Mouse (Mus musculus) heart, adult 18-20 months (tissue): Measurements from ENCODE around the gene B4galt3. TPM values are rescaled to one million over a fixed set of nuclear protein-coding genes. Genes with fewer than 3 reads are reported as not detected.

Experiments
- DNase-seq, 2 experiments: peaks; one replicate each; pipeline ENCODE4 v3.0.0; 2021 to 2022; ENCODE audit warnings: mixed read lengths in 1 of 2
- long read RNA-seq, 2 experiments: library from polyadenylated mRNA; stranded (forward); transcript quantifications; one replicate each; pipeline ENCODE4 v2.0.0; 2021
- total RNA-seq, 2 experiments: library from RNA; stranded (reverse); gene quantifications; 2 replicates each; pipeline ENCODE4 v1.2.3; 2021

Gene B4galt3
- 10 to 100 TPM; 18.7 to 19.6 TPM for total RNA-seq
- long read RNA-seq, experiment 1, transcript B4galt3-201 (8 exons, 1,998 nt) = major isoform, 7 of 17 reads
- long read RNA-seq, experiment 1, partial matches to known transcripts = 8 of 17 reads
- long read RNA-seq, experiment 1, other reads (novel, unspliced or antisense) = 2 of 17 reads
- long read RNA-seq, experiment 2, transcript B4galt3-201 (8 exons, 1,998 nt) = major isoform, 5 of 9 reads
- long read RNA-seq, experiment 2, partial matches to known transcripts = 3 of 9 reads
- long read RNA-seq, experiment 2, other reads (novel, unspliced or antisense) = 1 of 9 reads

DNA sequence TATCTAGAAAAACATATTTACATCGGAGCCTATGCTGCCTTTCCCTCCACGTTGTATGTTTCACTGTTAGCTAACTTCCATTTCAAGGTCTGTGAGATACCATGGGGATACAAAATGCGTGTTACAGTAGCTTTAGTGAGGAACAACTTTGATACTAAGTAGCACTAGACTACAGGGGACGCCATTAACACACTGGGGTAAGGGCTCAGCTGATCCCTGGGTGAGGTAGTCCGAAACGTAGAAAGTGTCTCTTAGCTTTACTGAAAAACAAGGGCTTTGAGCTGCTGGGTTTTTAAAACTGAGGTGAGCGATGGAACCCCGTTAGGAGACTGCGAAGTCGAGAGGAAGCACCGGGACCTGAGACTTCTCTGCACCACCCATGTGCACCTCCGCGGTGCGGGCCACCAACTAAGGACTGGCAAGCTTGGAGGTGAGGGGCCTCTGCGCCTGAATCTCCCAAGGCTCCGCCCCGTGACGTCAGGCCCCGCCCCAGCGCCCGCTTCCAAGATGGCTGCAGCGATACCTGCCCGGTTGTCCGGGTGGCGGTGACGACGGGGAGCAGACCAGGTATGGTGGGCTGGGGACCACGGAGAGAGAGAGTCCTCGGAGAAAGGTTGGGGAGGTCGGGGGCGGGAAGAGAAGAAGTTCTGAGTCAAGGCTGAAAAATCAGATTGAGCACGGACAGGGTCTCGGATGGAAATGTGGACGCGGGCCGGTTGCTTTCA is at the start of gene B4galt3:
TSS of gene B4galt3 (plus strand) at position 481 of the 725 bp plus-strand sequence.
- peak; percentile 96 to 99 for DNase-seq

DNA sequence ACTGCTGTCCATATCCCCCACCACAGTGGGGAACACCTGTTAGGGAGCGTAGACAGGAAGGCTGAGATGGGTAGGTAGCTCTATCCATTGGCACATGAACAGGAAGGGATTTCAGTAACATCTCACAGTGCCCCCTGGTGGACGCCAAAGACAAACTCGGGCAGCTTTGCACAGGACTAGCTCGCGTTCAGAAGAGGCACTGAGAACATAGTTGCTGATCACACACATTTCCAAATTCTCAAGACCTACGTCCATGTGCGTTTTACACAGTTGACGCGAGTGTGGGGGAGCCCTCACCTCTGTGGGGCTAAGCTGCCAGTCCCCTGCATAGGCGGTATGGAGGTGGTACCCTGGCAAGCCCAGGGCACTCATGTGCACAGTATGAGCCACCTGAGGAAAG is 49.3 kb upstream of the B4galt3 start:
- DNase-seq = peak; percentile 84 to 93

DNA sequence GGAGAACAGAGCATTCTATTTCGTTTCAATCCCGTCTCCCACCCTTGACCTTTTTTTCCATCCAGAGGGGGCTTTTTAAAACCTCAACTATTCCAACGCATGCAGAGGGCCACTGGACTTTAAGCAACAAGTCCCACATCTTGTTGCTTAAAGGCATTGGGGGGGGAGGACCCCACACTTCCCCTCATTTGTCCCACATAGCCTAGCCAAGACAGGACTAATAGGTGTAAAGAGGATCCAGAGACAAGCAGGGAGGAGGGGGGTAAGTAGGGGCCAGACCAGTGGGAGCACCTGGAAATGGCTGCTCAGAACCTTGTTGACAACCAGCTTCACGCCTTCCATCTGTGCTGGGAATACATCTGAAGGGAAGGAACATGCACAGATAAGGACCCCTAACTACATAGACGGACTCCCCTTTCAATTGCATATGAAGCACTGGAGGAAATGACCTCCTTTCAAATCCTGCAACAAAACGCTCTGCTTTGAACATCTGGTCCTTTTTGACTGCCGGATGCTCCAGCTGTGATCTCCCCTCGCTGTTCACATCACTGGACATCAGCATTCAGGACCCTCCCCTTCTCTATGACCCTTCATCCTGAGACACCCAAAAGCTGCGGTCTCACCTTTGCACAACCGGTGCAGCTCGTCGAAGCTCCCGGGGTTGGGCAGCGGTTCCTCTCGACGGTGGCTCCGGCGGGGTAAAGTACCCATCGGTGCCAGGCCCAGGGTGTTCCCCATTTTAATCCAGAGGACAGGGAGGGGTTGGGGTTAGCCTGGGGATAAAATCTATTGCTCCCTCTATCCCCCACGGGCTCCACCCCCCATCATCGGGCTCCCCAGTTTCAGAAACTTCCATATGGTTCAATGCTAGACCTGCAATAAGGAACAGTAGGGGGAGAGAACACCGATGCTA is 48.6 kb upstream of the B4galt3 start:
- DNase-seq = peak in 1 of 2 experiments; percentile 18

DNA sequence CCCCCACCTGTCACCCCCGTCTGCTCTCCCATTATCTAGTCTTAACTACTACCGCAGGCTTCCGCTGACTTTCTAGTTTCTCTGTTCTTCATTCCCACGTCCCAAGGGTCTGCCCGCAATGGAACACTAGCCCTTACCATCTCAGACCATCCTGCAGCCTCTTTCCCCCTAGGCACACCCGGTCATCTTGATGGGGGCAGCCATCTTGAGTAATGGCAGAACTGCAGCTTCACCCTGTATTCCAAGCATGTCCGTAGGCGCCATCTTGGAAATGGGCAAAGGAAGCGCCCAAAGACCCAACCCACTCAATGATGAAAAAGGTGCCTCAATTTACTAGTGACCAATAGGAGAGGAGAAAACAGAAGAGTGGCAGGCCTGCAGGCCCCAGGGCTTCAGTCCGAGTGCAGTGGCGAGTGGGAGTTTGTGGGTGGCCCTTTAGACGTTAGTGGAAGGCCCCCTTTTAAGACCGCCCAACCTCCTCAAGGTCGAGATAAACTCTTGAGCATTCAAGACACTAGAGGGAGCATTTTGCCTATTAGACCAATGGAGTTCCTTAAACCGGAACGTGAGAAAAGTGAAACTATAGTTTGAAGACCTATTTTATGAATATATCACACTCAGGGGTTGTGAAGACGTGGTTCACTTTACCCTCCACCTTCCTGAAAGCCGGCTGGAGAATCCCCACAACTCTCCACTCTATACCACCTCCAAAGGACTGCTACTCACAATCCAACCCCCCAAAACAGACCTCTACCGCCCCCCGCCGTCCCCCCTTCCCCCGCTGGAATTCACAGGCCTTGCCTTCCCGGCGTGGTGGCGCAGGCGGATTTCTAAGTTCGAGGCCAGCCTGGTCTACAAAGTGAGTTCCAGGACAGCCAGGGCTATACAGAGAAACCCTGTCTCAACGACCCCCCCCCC is 47.6 kb upstream of the B4galt3 start, which contains the start of gene Tomm40l:
TSS of gene Tomm40l (minus strand) at position 277 of the 918 bp plus-strand sequence.
- DNase-seq = peak; percentile 96 to 99

DNA sequence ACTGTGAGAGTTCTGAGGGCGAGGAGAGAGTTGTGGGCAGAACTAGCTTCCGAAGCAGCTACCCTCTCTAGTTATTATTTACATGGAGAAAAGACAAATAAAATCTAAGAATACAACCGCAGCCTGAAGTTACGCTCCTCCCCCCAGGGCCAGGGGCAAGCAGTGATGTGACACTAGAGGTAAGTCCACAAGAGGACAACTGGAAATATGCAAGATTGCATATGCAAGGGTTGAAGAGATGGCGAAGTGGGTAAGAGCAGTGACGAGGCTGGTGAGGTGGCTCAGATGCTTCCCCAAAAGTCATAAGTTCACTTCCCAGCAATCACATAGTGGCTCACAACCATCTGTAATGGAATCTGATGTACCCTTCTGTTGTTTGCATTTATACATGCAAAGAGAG is 47.0 kb upstream of the B4galt3 start:
- DNase-seq = no peak

DNA sequence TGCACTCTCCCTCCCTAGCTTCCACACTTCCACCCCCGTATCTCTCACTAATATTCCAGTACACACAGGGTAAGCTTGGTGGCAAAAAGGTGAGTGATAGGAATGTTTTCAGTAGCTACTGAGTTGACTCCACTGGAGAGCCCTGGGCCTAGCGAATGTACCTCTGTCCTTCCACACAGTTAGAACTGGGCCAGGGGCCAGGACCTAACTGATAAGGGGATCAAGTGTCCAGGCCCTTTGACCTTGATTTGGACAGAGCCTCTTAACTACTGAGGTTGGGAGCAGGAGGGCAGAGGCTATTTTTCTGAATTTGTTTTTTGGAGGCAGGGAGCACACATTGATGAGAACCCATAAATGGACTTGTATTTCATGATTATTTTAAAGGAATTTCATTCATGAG is 46.3 kb upstream of the B4galt3 start:
- peak; percentile 56 to 61 for DNase-seq

DNA sequence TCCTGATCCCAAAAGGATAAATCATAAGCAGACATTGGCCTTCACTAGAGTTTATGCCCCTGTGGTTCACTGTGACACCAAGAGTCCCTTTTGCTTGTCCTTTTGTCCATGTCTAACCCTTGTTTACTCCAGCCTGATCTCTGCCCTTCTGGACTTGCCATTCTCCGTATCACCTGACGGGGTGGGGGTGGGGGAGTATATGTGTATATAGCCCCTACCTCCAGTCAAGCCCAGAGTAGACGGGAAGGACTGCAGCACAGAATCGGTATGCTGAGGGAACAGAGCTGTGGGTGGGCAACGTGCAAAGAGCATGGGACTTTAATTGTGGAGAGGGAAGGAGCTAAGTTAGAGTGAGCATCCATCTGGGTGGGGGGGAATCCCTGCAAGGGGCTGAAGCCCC is 45.3 kb upstream of the B4galt3 start, which contains the start of gene Apoa2:
TSS of gene Apoa2 (plus strand) at position 198 of the 400 bp plus-strand sequence.
- no peak for DNase-seq

DNA sequence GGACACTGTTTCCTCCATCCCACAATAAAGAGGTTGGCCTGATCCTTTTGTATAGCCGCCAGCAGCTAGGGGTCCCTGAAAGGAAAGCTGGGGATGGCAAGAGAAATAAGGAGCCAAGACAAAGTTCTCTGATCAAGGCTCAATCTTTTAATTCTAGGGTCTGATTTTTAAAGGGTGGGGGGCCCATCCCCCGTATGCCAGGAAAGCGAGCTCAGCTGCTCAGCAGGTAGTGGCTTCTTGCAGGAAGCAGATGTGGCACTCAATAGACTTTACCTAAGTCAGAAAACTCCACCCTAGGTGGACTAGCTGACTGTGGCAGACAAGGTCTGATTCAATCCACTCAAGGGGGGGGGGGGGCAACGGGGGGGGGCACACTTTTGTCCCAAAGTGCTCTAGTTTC is 43.3 kb upstream of the B4galt3 start:
- no peak for DNase-seq

DNA sequence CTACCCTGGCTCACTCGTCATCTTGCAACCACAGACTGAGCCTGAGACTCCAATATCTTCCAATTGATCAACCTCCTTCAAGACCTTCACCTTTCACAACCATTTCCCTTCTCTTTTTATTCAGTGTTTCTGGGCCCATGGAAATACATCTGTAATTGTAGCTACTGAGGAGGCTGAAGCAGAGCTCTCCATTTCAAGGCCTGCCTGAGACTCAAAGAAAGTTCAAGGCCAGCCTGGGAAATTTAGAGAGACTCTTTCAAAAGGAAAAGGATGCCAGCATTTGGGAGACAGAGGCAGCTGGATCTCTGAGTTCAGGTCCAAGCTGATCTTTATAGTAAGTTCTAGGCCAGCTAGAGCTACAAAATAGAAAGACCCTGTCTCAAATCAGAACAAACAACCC is 42.2 kb upstream of the B4galt3 start:
- DNase-seq = no peak

DNA sequence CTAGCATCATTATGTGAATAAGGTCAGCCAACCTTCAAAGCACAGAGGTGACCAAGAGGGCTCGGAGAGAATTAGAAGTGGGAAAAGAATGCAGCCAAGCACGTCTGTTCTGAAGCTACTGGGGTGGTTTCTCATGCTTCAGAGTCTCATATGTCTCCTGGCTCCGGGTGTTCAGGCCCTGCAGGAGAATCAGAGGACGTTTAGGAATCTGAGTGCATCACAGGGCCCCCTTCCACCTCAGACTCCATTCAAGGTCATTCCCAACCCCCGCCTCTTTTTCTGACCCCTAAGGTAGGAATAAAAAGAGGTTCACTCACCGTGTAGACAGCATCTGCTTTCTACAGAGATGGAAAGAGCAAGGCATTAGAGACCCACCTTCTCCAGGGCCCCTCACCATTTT is 40.4 kb upstream of the B4galt3 start:
- DNase-seq = no peak

DNA sequence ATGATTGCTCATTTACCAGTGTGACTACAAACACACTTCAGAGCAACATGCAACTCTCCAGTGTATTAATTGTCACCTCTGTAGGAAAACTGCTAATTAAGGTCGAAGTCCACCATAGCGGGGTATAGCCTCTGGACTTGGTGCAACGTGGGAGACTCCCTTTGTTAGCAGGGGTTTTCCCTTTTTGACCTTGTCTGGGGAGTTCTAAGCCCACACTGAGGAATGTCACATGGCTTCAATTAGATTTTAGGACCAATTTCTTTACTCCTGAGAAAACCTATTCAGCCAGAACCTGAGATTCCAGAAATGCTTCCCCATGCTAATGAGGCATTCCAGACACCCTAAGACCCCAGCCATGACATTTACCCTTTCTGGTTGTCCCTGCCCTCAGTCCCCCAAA is 39.9 kb upstream of the B4galt3 start:
- DNase-seq = no peak

DNA sequence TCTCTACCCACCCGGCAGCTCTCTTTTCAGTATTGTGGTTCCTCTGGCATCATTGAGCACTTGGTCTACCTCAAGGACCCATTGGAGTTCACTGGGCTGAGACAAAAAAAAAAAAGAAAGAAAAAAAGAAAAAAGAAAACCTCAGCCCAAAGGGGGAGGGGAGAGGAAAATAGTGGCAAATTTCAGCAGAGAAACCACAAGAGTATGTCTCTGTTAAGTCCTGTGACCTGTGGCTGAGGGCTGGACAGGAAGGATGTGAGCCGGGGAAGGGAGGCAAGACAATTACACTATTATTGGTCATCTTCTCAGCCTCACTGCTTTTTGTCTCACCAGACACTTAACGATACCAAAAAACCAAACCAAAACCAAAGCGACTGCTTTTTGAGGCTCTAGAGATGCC is 38.3 kb upstream of the B4galt3 start:
- no peak for DNase-seq

DNA sequence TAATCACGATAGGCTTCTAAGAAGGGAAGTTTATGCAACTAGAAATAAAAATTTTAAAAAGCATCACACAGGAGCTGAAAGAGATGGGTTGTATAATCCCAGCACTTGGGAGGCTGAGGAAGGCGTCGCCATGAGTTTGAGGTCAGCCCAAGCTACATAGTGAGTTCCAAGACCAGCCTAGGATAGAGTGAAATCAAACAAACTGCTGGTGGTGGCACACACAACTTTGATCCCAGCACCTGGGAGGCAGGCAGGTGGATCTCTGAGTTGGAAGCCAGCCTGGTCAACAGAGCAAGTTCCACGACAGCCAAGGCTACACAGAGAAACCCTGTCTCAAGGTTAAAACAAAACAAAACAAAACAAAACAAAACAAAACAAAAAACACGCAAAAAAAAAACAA is 37.8 kb upstream of the B4galt3 start:
- no peak for DNase-seq

DNA sequence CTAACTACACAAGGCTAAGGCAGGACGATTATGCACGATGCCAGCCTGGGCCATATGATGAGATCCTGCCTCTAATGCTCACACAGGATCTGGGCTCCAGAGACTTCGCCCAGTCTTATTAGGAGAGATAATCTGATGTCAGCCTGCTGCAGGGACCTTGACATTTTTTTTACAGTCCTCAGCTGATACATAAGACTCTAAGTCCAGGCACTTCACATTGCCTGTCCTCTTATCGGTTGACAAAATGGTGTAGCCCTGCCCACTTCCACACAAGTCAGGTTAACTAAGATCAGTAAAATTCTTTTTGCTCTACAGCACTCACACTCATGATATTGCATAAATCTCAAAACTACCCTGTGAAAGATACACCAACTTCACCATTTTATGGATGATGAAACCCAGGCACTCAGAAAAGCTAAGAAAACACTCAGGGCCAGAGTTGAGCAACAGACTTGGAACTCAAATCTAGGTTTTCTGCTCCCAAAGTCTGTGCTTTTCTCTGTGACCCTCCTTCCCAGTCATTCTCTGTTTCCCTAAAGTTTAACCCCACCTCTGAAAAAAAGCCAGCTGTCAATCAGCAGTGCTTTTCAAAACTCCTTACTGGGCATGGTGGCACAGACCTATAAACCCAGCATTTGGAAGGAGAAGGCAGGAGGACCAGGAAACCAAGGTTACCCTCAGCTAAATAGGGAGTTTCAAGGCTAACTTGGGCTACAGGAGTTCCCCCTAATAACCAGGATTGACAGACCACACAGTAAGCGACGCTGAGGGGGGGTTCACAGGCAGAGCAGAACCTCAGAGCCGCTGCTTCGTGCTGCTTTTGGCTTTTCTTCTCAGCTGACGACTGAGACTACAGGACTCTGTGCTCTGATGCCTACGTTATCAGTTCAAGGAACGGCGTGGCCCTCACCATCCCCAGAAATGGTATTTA is 37.1 kb upstream of the B4galt3 start:
- peak in 1 of 2 experiments; percentile 38 for DNase-seq

DNA sequence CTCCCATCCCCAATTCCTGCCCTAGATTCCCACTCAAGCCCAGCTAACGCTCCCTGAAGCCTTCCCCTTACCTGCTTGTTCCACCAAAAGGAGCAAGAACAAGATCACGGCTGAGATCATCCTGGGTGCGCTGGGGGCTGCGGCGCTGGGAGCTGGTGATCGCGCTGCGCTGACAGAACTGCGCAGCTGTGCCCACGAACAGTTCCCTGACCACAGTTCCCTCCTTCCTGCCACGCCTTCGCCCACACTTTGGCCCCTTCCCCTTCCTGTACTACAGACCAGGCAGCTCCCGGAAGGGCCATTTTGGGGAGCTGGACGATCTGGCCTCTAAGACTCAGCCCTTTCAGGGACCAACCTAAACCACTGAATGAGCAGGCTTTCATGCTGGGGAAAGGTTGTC is 36.0 kb upstream of the B4galt3 start, which contains the start of gene Fcer1g:
TSS of gene Fcer1g (minus strand) at position 240 of the 400 bp plus-strand sequence.
- peak in 1 of 2 experiments; percentile 74 for DNase-seq

DNA sequence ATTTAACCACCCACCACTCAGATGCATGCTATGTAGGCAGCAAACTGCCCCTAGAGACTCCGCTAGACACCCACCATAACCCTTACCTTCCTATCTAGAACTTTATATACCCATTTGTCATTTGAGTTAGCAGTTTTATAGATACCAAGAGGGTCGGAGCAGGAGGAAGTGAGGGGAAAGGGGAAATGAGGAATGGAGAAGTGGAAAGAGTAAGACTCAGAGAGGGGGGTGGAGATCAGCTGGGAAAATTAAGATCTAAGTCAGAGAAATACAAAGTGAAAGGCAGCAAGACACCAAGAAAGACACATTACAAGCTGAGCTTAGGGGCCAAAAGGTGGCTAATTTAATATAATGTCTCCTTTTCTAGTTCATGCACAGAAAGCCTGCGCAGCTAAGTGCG is 35.6 kb upstream of the B4galt3 start:
- no peak for DNase-seq

DNA sequence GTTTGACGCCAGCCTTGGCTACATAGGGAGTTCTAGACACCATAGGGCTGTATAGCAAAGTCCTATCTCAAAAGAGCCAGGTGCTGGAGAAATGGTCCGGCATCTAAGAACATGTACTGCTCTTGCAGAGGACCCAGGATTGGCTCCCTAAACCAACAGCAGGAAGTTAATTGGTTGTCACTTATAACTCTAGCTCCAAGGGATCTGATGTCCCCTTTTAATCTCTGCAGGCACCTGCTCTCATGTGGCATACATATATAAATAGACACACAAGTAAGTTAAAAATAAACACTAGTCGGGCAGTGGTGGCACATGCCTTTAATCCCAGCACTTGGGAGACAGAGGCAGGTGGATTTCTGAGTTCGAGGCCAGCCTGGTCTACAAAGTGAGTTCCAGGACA is 34.3 kb upstream of the B4galt3 start:
- DNase-seq = peak in 1 of 2 experiments; percentile 47

DNA sequence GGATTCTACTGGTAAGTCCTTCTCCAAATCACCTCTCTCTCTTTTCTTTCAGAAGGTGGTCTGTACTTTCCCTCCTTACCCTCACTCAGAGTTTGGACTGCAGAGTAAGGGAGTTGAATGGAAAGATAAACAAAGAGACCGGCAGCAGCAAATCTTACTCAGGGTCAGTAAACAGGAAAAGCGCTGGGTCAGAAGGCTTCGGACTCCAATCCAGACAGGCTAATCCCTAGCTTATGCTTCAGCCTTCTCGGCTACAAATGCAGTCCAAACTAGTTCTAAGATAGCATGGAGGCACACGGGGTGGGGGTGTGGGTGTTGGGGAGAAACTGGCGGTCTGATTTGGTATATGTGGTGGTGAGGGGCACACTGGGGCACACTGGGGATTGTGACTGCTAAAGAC is 32.7 kb upstream of the B4galt3 start:
- DNase-seq = no peak

DNA sequence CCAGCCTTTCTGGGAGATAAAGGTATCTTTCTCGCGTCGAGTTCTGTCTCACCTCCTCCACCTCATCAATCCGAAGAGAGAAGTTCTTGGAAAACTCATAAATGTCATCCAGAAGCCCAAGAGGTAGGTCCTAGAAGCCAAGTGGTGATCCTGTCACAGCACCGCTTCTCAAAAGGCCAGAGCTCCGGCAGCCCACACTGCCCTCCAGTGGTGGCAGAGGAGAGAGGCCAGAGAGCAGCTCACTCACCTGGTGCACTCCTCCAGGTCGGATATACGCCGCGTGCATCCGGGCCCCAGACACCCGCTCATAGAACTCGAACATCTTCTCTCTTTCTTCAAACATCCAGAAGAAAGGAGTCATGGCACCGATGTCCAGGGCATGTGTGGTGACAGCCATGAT is 31.7 kb upstream of the B4galt3 start:
- DNase-seq = peak; percentile 53 to 73
